Mouse (Mus musculus) testis, adult 2 months (tissue): Measurements from ENCODE around the gene Ddx25.

Source experiments
- CTCF ChIP-seq: fragments of 200-500 bp; IDR thresholded peaks from 2 replicates; pipeline ENCODE4 v1.5.1; 2012; ENCODE audit warnings: low read depth, mild to moderate bottlenecking, inconsistent platforms, low read length, moderate library complexity; ENCODE audit not compliant: control insufficient read depth, insufficient read depth, insufficient replicate concordance
- POLR2A ChIP-seq: fragments of 200-500 bp; IDR thresholded peaks from 2 replicates; pipeline ENCODE4 v1.6.1; 2012; ENCODE audit warnings: low read depth, mild to moderate bottlenecking, inconsistent platforms, low read length, moderate library complexity; ENCODE audit not compliant: control insufficient read depth

GRCm38 (mm10) chr9:35494937-35495336 lies 63.4 kb downstream of the Ddx25 start:
- no peak for TF ChIP-seq POLR2A
- TF ChIP-seq CTCF = no peak
